Mouse (Mus musculus) forebrain, embryonic 12.5 days (tissue): ENCODE measurements at regions not wholly inside any gene's neighbourhood (a gene's known extent, or its start where the extent isn't known, plus 50 kb on each side); places are given as distances from the start of the nearest gene placed in this dataset.
A peak's percentile ranks its signal among the peaks of the same experiment; 100 is the strongest.

Experiments used
- ATAC-seq: fragments of 200-750 bp; cut with Nextera tagmentation; 2 replicates; pipeline ENCODE4 v1.8.0; 2017; ENCODE audit warnings: moderate TSS enrichment; ENCODE audit not compliant: low FRiP score
- H3K27ac ChIP-seq: fragments of 300-500 bp; sonication (generic); 2 replicates; pipeline ENCODE4 v1.5.1; 2016; ENCODE audit warnings: mild to moderate bottlenecking
- H3K27me3 ChIP-seq: fragments of 300-500 bp; sonication (generic); 2 replicates; pipeline ENCODE4 v1.6.1; 2016; ENCODE audit warnings: mild to moderate bottlenecking
- H3K36me3 ChIP-seq: fragments of 300-500 bp; sonication (generic); replicated peaks from 2 replicates; pipeline ENCODE4 v1.6.1; 2016; ENCODE audit warnings: mild to moderate bottlenecking
- H3K4me1 ChIP-seq: fragments of 300-500 bp; sonication (generic); 2 replicates; pipeline ENCODE4 v1.6.1; 2016
- H3K4me2 ChIP-seq: fragments of 300-500 bp; sonication (generic); 2 replicates; pipeline ENCODE4 v1.6.1; 2016; ENCODE audit warnings: mild to moderate bottlenecking, moderate library complexity
- H3K4me3 ChIP-seq: fragments of 300-500 bp; sonication (generic); replicated peaks from 2 replicates; pipeline ENCODE4 v1.5.1; 2016; ENCODE audit warnings: mild to moderate bottlenecking
- H3K9ac ChIP-seq: fragments of 300-500 bp; sonication (generic); 2 replicates; pipeline ENCODE4 v1.6.1; 2016; ENCODE audit warnings: mild to moderate bottlenecking
- H3K9me3 ChIP-seq: fragments of 300-500 bp; sonication (generic); 2 replicates; pipeline ENCODE4 v1.6.1; 2016
- WGBS: fragments of 180-500 bp; shearing (Covaris S2); methylation state at CpG from one replicate; pipeline ENCODE4 v1.1.7; 2016; 5-methylcytosine and 5-hydroxymethylcytosine counted together

DNA sequence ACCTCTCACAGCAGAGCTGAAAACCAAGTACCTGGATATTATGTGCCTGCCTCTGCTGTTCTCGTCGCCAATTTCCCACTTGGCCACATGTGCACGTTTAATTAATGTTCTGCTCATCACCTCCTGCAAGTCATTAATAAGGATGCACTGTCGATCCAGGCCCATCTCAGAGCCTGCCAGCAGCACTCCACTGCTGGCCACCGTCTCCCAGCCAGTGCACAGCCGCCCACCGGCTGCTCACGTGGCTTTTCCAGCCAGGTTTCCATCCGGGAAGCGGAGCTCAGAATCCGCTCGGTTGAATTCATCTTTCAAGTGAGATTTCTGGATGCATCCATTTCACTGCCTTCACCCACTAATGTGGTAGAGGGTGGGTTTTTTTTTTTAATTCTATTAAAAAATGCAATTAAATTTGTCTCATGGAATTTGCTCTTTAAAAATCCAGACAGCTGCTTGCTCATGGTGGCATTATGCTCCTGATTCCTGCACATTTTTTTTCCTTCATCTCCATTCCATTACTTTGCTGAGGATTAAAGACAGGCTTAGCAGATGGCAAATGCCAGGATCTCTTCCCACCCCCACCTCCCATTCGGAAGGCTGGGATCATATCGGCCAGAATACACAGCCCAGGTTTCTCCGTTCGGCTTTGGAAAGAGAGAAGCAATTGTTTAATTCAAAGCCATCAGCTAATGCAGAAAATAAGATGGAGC is 113.9 kb upstream of the Lmo4 start:
- H3K27ac ChIP-seq, result peak overlapping the region; percentile 61
- no peak overlapping the region for H3K9ac ChIP-seq
- H3K4me2 ChIP-seq, result peak overlapping the region; percentile 25; the same call in 1 of the 2 replicates

DNA sequence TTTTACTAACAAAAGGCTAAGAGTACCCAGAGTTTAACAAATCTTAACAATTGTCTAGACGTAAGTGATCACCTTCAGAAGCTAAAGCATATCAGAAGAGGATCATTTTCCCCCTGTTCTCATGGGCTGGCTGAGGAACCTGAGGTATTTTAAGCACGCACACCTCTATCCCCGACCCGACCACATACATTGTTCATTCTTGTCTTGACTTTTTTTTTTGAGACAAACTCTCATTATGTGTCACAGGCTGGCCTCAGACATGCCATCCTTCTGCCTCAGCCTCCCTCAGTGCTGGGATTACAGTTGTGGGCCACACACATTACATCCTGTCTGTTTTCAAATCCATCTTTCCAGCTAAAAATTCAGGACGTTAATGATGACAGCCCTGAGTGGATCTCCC is 105.7 kb upstream of the Lmo4 start:
- no peak for ATAC-seq
- H3K27ac ChIP-seq, result no peak overlapping the region
- 93% methylated on average over 5 of the region's 5 CpGs for WGBS

More for the DNA sequence above, 113.9 kb upstream of the Lmo4 start:
- H3K27me3 ChIP-seq, result no peaks in the 10 kb centered on the region
- H3K9me3 ChIP-seq, result no peaks in the 10 kb centered on the region
- H3K4me1 ChIP-seq, result peaks cover 20% of the 10 kb centered on the region
- 35% methylated on average over 16 of the region's 16 CpGs for WGBS
- no peaks in the 10 kb centered on the region for H3K36me3 ChIP-seq
- ATAC-seq, result peak; percentile 80
- no peak overlapping the region for H3K4me3 ChIP-seq

DNA sequence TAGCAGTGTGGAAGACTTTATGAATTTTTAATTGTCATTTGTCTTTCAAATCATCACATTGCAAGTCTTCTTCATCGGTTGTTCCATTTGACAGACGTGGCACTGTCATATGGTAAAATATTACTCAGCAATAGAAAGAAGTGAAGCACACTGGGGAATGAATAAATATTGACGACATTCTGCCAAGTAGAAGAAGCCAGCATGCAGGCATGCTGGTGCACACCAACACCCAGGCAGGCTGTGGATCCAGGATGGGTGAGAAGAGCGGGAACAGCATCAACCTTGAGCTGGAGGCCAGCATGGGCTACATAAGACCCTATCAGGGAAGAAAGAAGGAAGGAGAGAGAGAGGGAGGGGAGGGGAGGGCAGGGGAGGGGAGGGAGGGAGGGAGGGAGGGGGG is 103.6 kb upstream of the Lmo4 start:
- no peak for ATAC-seq

More for the DNA sequence above, 105.7 kb upstream of the Lmo4 start:
- Histone ChIP-seq H3K4me2 (no peak overlapping the region), H3K9me3 (no peaks in the 10 kb centered on the region), H3K4me3 (no peak overlapping the region), H3K36me3 (no peaks in the 10 kb centered on the region), H3K4me1 (no peaks in the 10 kb centered on the region), H3K9ac (no peak overlapping the region), H3K27me3 (no peaks in the 10 kb centered on the region)

DNA sequence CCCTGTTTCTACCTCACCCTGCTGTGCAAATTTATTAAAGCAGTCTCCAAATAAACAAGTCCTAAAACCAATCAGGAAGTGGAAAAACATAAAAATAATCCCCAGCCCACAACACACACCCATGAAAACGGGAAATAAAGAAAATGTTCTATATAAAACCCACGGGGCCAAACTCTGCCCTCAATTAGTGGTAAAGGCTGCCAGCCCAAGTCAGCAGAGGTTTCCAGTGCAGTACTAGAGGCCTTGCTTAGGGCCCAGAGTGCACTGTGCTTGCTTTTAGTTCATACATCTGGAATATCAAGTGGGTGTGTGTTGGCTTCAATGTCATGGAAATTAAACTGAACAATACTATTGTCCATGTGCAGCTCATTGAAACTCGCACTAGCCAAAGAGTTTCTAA is 102.5 kb upstream of the Lmo4 start:
- 0 out of 2 replicates have a peak, but pooled peaks cover 4% of the 10 kb centered on the region for H3K27me3 ChIP-seq
- ATAC-seq, result no peak
- peaks cover 7% of the 10 kb centered on the region; the same call in 1 of the 2 replicates for H3K4me1 ChIP-seq
- no peaks in the 10 kb centered on the region for H3K36me3 ChIP-seq
- H3K9ac ChIP-seq, result no peak overlapping the region
- no peaks in the 10 kb centered on the region for H3K9me3 ChIP-seq
- no peak overlapping the region for H3K4me3 ChIP-seq
- H3K4me2 ChIP-seq, result no peak overlapping the region
- H3K27ac ChIP-seq, result no peak overlapping the region
- WGBS, result 80% methylated on average over 3 of the region's 3 CpGs

More for the DNA sequence above, 103.6 kb upstream of the Lmo4 start:
- no peak overlapping the region for H3K9ac ChIP-seq
- no peak overlapping the region for H3K4me3 ChIP-seq
- no peak overlapping the region for H3K27ac ChIP-seq
- peaks cover 7% of the 10 kb centered on the region; the same call in 1 of the 2 replicates for H3K4me1 ChIP-seq
- H3K4me2 ChIP-seq, result no peak overlapping the region
- 87% methylated on average over 4 of the region's 4 CpGs for WGBS
- H3K36me3 ChIP-seq, result no peaks in the 10 kb centered on the region
- H3K27me3 ChIP-seq, result 0 out of 2 replicates have a peak, but pooled peaks cover 4% of the 10 kb centered on the region
- H3K9me3 ChIP-seq, result no peaks in the 10 kb centered on the region

DNA sequence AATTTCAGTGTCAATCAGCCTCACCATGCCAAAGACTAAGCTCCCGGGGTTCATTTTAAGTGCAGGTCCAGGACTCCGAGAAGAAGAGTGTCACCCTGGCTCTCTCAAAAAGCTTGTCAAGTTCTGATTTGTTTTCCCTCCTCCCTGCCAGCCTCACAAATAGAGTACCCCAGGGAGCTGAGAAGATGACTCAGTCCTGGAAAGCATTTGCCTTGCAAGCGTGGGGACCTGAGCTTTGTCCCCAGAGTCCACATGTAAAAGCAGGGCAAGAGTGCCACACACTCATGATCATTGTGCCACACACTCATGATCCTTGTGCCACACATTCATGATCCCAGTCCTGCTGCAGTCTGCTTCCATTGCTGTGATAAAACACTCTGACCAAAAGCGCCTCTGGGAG is 100.4 kb upstream of the Lmo4 start:
- ATAC-seq, result no peak
- 0 out of 2 replicates have a peak, but pooled peaks cover 4% of the 10 kb centered on the region for H3K27me3 ChIP-seq
- no peak overlapping the region for H3K4me2 ChIP-seq
- 59% methylated on average over 4 of the region's 4 CpGs for WGBS
- H3K4me1 ChIP-seq, result peaks cover 7% of the 10 kb centered on the region; the same call in 1 of the 2 replicates
- H3K9me3 ChIP-seq, result no peaks in the 10 kb centered on the region
- H3K27ac ChIP-seq, result no peak overlapping the region
- H3K9ac ChIP-seq, result no peak overlapping the region
- H3K36me3 ChIP-seq, result no peaks in the 10 kb centered on the region
- no peak overlapping the region for H3K4me3 ChIP-seq

DNA sequence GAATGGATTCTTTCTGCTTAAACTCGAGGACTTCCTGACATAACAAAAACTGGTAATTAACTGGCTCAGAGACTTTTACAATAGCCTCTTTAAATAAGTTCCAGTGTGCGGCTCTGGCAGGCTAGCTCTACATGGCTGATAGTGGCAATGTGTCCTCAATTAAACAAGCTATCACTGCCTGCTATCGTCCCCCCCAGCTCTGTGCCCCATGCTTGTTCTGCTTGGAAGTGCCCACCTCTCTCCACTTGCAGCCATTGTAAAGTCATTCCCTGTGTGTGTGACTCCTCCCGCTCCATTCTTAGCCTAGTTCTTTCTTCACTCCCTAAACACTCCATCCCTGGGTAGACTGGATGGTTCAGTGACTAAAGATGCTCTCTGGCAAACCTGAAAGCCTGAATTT is 99.9 kb upstream of the Lmo4 start:
- 0 out of 2 replicates have a peak, but pooled peaks cover 4% of the 10 kb centered on the region for H3K27me3 ChIP-seq
- no peak overlapping the region for H3K9ac ChIP-seq
- 15% methylated on average over 4 of the region's 4 CpGs for WGBS
- no peak overlapping the region for H3K27ac ChIP-seq
- ATAC-seq, result peak; percentile 41; the same call in 1 of the 2 replicates
- H3K9me3 ChIP-seq, result no peaks in the 10 kb centered on the region
- H3K4me2 ChIP-seq, result no peak overlapping the region
- H3K4me3 ChIP-seq, result no peak overlapping the region
- no peaks in the 10 kb centered on the region for H3K36me3 ChIP-seq
- H3K4me1 ChIP-seq, result peaks cover 7% of the 10 kb centered on the region; the same call in 1 of the 2 replicates

DNA sequence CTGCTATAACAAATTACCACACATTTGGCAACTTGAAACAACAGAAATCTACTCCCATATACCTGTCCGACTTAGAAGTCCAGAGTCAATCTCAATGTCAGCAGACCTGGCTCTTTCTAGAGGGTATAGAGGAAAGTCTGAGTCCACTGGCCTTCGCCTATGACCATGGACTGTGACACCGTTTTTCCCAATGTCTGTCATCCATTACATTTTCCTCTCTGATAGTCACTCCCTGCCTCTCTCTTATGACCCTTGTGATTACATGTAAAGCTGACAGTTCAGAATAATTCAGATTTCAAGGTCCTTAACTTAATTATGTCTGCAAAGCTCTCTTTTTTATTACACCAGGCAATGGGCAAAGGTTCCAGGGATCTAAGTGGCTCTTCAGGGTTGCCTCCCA is 97.6 kb upstream of the Lmo4 start:
- no peaks in the 10 kb centered on the region for H3K36me3 ChIP-seq
- no peak overlapping the region for H3K4me2 ChIP-seq
- 0 out of 2 replicates have a peak, but pooled peaks cover 4% of the 10 kb centered on the region for H3K27me3 ChIP-seq
- 87% methylated on average over 3 of the region's 3 CpGs for WGBS
- no peaks in the 10 kb centered on the region for H3K9me3 ChIP-seq
- no peak overlapping the region for H3K4me3 ChIP-seq
- H3K9ac ChIP-seq, result no peak overlapping the region
- H3K4me1 ChIP-seq, result peaks cover 7% of the 10 kb centered on the region; the same call in 1 of the 2 replicates
- H3K27ac ChIP-seq, result no peak overlapping the region
- no peak for ATAC-seq

DNA sequence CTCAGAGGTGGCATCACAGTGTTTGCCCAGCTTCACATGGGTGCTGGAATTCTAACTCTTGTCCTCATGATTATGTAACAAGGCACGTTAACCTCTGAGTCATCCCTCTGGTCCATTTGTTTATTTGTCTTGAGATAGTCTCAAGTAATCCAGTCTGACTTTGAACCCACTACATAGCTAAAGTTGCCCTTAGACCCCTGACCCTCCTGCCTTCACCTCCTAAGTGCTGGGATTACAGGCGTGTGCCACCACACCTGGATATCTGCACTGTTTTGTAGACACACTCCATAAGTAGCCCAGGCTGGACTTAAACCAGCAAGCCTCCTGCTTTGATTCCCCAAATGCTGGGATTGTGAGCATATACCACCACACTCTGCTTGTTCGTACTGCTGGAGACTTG is 96.0 kb upstream of the Lmo4 start:
- Histone ChIP-seq H3K9me3 (no peaks in the 10 kb centered on the region), H3K4me3 (no peak overlapping the region), H3K27ac (no peak overlapping the region), H3K9ac (no peak overlapping the region), H3K4me2 (no peak overlapping the region), H3K36me3 (no peaks in the 10 kb centered on the region), H3K4me1 (peaks cover 7% of the 10 kb centered on the region; the same call in 1 of the 2 replicates), H3K27me3 (0 out of 2 replicates have a peak, but pooled peaks cover 4% of the 10 kb centered on the region)
- WGBS, result 86% methylated on average over 3 of the region's 3 CpGs
- no peak for ATAC-seq

DNA sequence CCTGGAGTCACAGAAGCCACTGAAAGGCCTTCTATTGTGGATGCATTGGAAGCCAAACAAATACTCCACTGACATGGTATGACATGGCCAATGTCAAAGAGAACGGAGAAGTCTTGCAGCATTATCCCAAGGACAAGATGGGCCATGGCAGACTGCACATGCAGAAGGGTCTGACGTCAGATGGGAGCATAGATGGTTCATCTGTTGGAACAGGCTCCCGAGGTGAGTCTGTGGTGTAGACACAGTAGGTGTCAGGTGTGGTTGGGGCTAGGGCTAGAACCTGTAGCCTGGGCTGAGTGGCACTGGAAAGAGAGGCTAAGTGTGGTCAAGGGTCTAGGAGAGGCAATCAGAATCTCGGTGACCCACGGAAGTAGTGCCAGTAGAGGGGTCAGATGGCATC is 94.2 kb upstream of the Lmo4 start:
- H3K4me3 ChIP-seq, result no peak overlapping the region
- WGBS, result 92% methylated on average over 5 of the region's 5 CpGs
- H3K9ac ChIP-seq, result no peak overlapping the region
- no peak for ATAC-seq
- H3K9me3 ChIP-seq, result 0 out of 2 replicates have a peak, but pooled peaks cover 5% of the 10 kb centered on the region
- no peak overlapping the region for H3K4me2 ChIP-seq
- H3K27ac ChIP-seq, result no peak overlapping the region
- H3K4me1 ChIP-seq, result no peaks in the 10 kb centered on the region
- H3K27me3 ChIP-seq, result 0 out of 2 replicates have a peak, but pooled peaks cover 4% of the 10 kb centered on the region
- no peaks in the 10 kb centered on the region for H3K36me3 ChIP-seq

DNA sequence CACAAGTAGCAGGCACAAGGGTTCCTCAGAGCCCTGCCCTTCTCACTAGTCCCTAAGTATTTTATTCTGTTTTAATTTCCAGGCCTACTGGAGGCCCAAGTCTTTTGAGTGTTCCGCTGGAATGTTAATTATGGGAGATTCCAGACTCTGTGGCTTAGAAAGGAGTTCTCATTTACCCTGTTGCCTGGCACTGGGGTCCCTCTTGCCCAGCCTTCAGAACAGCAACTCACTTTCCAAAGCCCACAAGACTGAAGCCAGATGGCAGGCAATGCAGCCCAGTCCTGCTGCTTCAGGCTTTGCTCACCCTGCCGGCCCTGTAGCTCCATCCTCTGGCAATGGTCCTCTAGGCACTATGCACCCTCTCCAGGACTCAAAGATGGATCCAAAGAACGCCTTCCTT is 84.5 kb upstream of the Lmo4 start:
- WGBS, result 75% methylated on average over 3 of the region's 3 CpGs
- no peak for ATAC-seq
- H3K36me3 ChIP-seq, result no peaks in the 10 kb centered on the region
- H3K9me3 ChIP-seq, result no peaks in the 10 kb centered on the region
- H3K27ac ChIP-seq, result no peak overlapping the region
- no peak overlapping the region for H3K9ac ChIP-seq
- no peak overlapping the region for H3K4me3 ChIP-seq
- H3K4me1 ChIP-seq, result no peaks in the 10 kb centered on the region; the same call in 1 of the 2 replicates
- no peaks in the 10 kb centered on the region for H3K27me3 ChIP-seq
- H3K4me2 ChIP-seq, result no peak overlapping the region

DNA sequence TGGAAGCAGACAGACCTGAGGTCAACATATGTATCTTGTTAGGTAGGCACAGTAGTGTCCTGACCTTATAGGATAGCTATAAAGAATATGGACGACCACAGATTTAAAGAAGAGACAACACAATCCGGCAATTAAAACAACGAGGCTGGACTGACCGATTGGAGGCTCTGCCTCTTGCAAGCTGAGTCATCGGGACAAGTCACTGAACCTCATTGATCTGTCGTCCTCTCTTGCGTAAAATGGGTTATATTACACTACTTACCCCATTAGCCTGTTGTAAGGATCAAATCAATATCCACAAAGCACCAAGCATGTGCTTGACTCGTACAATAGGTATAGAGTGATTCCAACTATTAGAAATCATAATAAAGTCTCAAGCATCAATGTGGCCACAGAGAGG is 81.1 kb upstream of the Lmo4 start:
- Histone ChIP-seq H3K4me2 (no peak overlapping the region), H3K9ac (no peak overlapping the region), H3K9me3 (no peaks in the 10 kb centered on the region), H3K36me3 (no peaks in the 10 kb centered on the region), H3K4me1 (no peaks in the 10 kb centered on the region; the same call in 1 of the 2 replicates), H3K27ac (no peak overlapping the region), H3K27me3 (no peaks in the 10 kb centered on the region), H3K4me3 (no peak overlapping the region)
- ATAC-seq, result no peak
- 93% methylated on average over 8 of the region's 8 CpGs for WGBS

DNA sequence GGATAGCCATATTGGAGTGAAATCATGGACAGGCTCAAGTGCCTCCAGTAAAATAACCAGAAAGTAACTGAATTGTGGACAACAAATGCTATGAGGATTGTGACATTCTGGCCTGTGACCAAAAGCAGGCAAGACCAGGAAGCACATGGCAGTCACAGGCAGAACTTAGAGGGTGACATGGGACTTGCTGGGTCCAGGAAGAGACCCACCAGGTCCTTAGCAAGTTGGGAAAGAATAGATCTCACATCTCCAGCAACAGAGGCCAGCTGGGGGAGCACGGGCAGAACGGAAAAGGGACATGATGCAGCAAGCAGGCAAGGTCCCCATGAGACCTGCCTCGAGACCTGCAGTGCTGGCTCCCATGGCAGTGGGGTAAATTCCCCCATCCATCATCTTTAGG is 79.3 kb upstream of the Lmo4 start:
- Histone ChIP-seq H3K36me3 (no peaks in the 10 kb centered on the region), H3K4me1 (no peaks in the 10 kb centered on the region; the same call in 1 of the 2 replicates), H3K4me3 (no peak overlapping the region), H3K27me3 (no peaks in the 10 kb centered on the region), H3K9ac (no peak overlapping the region), H3K9me3 (no peaks in the 10 kb centered on the region), H3K27ac (no peak overlapping the region), H3K4me2 (no peak overlapping the region)
- ATAC-seq, result no peak
- 88% methylated on average over 3 of the region's 3 CpGs for WGBS

DNA sequence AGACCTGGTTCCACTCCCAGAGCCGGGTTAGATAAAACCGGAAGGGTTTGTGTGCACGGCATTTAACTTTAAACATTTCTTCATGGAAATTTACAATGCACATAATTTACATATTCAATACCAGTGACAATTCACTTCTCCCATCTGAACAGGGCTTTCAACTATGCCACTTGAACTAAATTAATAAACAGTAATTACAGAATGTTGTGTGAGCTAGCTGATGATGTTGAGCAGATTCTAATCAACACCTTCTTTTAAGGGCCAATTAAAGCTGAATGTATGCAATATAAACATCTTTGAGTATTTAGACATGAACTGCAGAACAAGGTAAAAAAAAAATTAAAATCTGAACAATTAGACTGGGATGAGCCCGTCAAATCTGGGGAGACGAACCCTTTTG is 68.1 kb upstream of the Lmo4 start:
- no peak; the same call in 1 of the 2 replicates for ATAC-seq
- Histone ChIP-seq H3K4me1 (no peaks in the 10 kb centered on the region), H3K27me3 (no peaks in the 10 kb centered on the region), H3K27ac (0 out of 2 replicates have a peak overlapping the region, but pooled peaks have one; percentile 25), H3K9me3 (no peaks in the 10 kb centered on the region), H3K36me3 (no peaks in the 10 kb centered on the region), H3K4me2 (no peak overlapping the region), H3K4me3 (no peak overlapping the region), H3K9ac (no peak overlapping the region)
- 66% methylated on average over 5 of the region's 5 CpGs for WGBS
